Mouse (Mus musculus) embryo, embryonic 11.5 days (tissue): Measurements from ENCODE around the gene Bin2.

Source experiments
- DNase-seq: peaks from one replicate; pipeline ENCODE4 v3.0.0-alpha.2; 2012; ENCODE audit warnings: low read depth, low spot score

The Bin2 gene

GRCm38 (mm10) chr15:100669337-100669736, at the start of gene Bin2:
Bin2 (minus strand) TSS chr15:100669553.
- DNase-seq = no peak

GRCm38 (mm10) chr15:100718572-100718971, 49.2 kb upstream of the Bin2 start:
- DNase-seq = no peak

GRCm38 (mm10) chr15:100717933-100718332, 48.6 kb upstream of the Bin2 start:
- no peak for DNase-seq

- no peak for DNase-seq
These were observed 46.1 kb upstream of the Bin2 start for GRCm38 (mm10) chr15:100715399-100715993.

- no peak for DNase-seq
These were observed 45.1 kb upstream of the Bin2 start for GRCm38 (mm10) chr15:100714470-100714869.

- DNase-seq = no peak
These were observed 41.5 kb upstream of the Bin2 start for GRCm38 (mm10) chr15:100710838-100711237.

GRCm38 (mm10) chr15:100708433-100709078, 39.2 kb upstream of the Bin2 start:
- no peak for DNase-seq

GRCm38 (mm10) chr15:100706226-100706625, 36.9 kb upstream of the Bin2 start:
- no peak for DNase-seq

GRCm38 (mm10) chr15:100705376-100705775, 36.0 kb upstream of the Bin2 start:
- DNase-seq = no peak

GRCm38 (mm10) chr15:100703913-100704312, 34.6 kb upstream of the Bin2 start:
- no peak for DNase-seq

GRCm38 (mm10) chr15:100701856-100702255, 32.5 kb upstream of the Bin2 start:
- DNase-seq = no peak

- DNase-seq = no peak
These were observed 31.8 kb upstream of the Bin2 start for GRCm38 (mm10) chr15:100701108-100701507.

- no peak for DNase-seq
These were observed 31.1 kb upstream of the Bin2 start for GRCm38 (mm10) chr15:100700424-100700823.

- no peak for DNase-seq
These were observed 30.0 kb upstream of the Bin2 start for GRCm38 (mm10) chr15:100699386-100699785.

GRCm38 (mm10) chr15:100698078-100698477, 28.7 kb upstream of the Bin2 start:
- no peak for DNase-seq

- no peak for DNase-seq
These were observed 25.1 kb upstream of the Bin2 start for GRCm38 (mm10) chr15:100694406-100694805.

- DNase-seq = no peak
These were observed 22.6 kb upstream of the Bin2 start for GRCm38 (mm10) chr15:100691990-100692389.

- DNase-seq = no peak
These were observed 18.1 kb upstream of the Bin2 start, which contains the start of gene Cela1 for GRCm38 (mm10) chr15:100687430-100687971. Cela1 (minus strand) TSS chr15:100687921.

GRCm38 (mm10) chr15:100686989-100687388, 17.6 kb upstream of the Bin2 start:
- DNase-seq = no peak

- DNase-seq = no peak
These were observed 17.1 kb upstream of the Bin2 start for GRCm38 (mm10) chr15:100686434-100686833.

- DNase-seq = no peak
These were observed 16.5 kb upstream of the Bin2 start for GRCm38 (mm10) chr15:100685849-100686248.

GRCm38 (mm10) chr15:100685255-100685654, 15.9 kb upstream of the Bin2 start:
- DNase-seq = no peak

GRCm38 (mm10) chr15:100684450-100684849, 15.1 kb upstream of the Bin2 start:
- no peak for DNase-seq
